Mouse (Mus musculus): ENCODE measurements around the gene Rtp4. TPM values are rescaled to one million over a fixed set of nuclear protein-coding genes. Genes with fewer than 3 reads are reported as not detected.

The Rtp4 gene
- polyA plus RNA-seq, 1 experiment from 2014 or later: 4.8 TPM

GRCm38 (mm10) chr16:23606651-23607050 is 86.6 kb downstream of the Rtp4 start:
- no peak overlapping the region for H3K9ac ChIP-seq
- ATAC-seq (ENCODE audit: low FRiP score, low read depth): no peak
- H3K36me3 ChIP-seq: no peaks in the 10 kb centered on the region
- no peaks in the 10 kb centered on the region for H3K9me3 ChIP-seq
- H3K4me1 ChIP-seq (replicated peaks): peaks cover 7% of the 10 kb centered on the region
- H3K4me2 ChIP-seq: no peak overlapping the region
- WGBS: 93% methylated on average over 7 of the region's 7 CpGs
- no peak overlapping the region for H3K27ac ChIP-seq (replicated peaks)
- no peaks in the 10 kb centered on the region for H3K27me3 ChIP-seq
- H3K4me3 ChIP-seq: no peak overlapping the region

- H3K36me3 ChIP-seq: no peaks in the 10 kb centered on the region
- ATAC-seq (ENCODE audit: low FRiP score, low read depth): no peak
- H3K27ac ChIP-seq (replicated peaks): no peak overlapping the region
- no peak overlapping the region for H3K4me3 ChIP-seq
- WGBS: 52% methylated on average over 1 of the region's 1 CpGs
- peaks cover 7% of the 10 kb centered on the region for H3K4me1 ChIP-seq (replicated peaks)
- H3K4me2 ChIP-seq: no peak overlapping the region
- H3K27me3 ChIP-seq: no peaks in the 10 kb centered on the region
- H3K9me3 ChIP-seq: no peaks in the 10 kb centered on the region
- no peak overlapping the region for H3K9ac ChIP-seq
These were observed 87.9 kb downstream of the Rtp4 start for GRCm38 (mm10) chr16:23607911-23608410.

GRCm38 (mm10) chr16:23609748-23610185 is 89.7 kb downstream of the Rtp4 start:
- Histone ChIP-seq H3K4me2 (peak overlapping the region; percentile 37), H3K4me3 (peak overlapping the region; percentile 18), H3K27me3 (no peaks in the 10 kb centered on the region), H3K9ac (0 out of 2 replicates have a peak overlapping the region, but pooled peaks have one; percentile 17), H3K9me3 (no peaks in the 10 kb centered on the region), H3K4me1 (replicated peaks) (peaks cover 7% of the 10 kb centered on the region), H3K27ac (replicated peaks) (no peak overlapping the region), H3K36me3 (no peaks in the 10 kb centered on the region)
- 39% methylated on average over 11 of the region's 11 CpGs for WGBS
- ATAC-seq (ENCODE audit: low FRiP score, low read depth): no peak

- peak; percentile 23; the same call in 1 of the 2 replicates for ATAC-seq (ENCODE audit: low FRiP score, low read depth)
These were observed 104.1 kb downstream of the Rtp4 start for GRCm38 (mm10) chr16:23624205-23624604.

GRCm38 (mm10) chr16:23631531-23631930 is 111.4 kb downstream of the Rtp4 start:
- Histone ChIP-seq H3K4me2 (no peak overlapping the region), H3K4me3 (no peak overlapping the region), H3K36me3 (no peaks in the 10 kb centered on the region), H3K4me1 (replicated peaks) (no peaks in the 10 kb centered on the region), H3K9ac (no peak overlapping the region), H3K27me3 (no peaks in the 10 kb centered on the region), H3K9me3 (no peaks in the 10 kb centered on the region), H3K27ac (replicated peaks) (no peak overlapping the region)
- no peak for ATAC-seq (ENCODE audit: low FRiP score, low read depth)
- WGBS: 71% methylated on average over 2 of the region's 2 CpGs

More at GRCm38 (mm10) chr16:23624205-23624604, 104.1 kb downstream of the Rtp4 start:
- no peaks in the 10 kb centered on the region for H3K9me3 ChIP-seq
- WGBS: 43% methylated on average over 4 of the region's 4 CpGs
- no peaks in the 10 kb centered on the region for H3K36me3 ChIP-seq
- no peak overlapping the region for H3K4me3 ChIP-seq
- H3K4me2 ChIP-seq: no peak overlapping the region
- H3K9ac ChIP-seq: no peak overlapping the region
- H3K4me1 ChIP-seq (replicated peaks): no peaks in the 10 kb centered on the region
- no peak overlapping the region for H3K27ac ChIP-seq (replicated peaks)
- no peaks in the 10 kb centered on the region for H3K27me3 ChIP-seq

GRCm38 (mm10) chr16:23632681-23633080 is 112.6 kb downstream of the Rtp4 start:
- ATAC-seq (ENCODE audit: low FRiP score, low read depth): no peak
- H3K27ac ChIP-seq (replicated peaks): no peak overlapping the region
- H3K4me3 ChIP-seq: no peak overlapping the region
- H3K4me2 ChIP-seq: no peak overlapping the region
- no peaks in the 10 kb centered on the region for H3K27me3 ChIP-seq
- H3K4me1 ChIP-seq (replicated peaks): no peaks in the 10 kb centered on the region
- H3K9ac ChIP-seq: no peak overlapping the region
- 72% methylated on average over 2 of the region's 2 CpGs for WGBS
- no peaks in the 10 kb centered on the region for H3K36me3 ChIP-seq
- H3K9me3 ChIP-seq: no peaks in the 10 kb centered on the region

GRCm38 (mm10) chr16:23653028-23653427 is 132.9 kb downstream of the Rtp4 start:
- Histone ChIP-seq H3K4me1 (replicated peaks) (no peaks in the 10 kb centered on the region), H3K27me3 (no peaks in the 10 kb centered on the region), H3K36me3 (no peaks in the 10 kb centered on the region), H3K4me2 (no peak overlapping the region), H3K9me3 (no peaks in the 10 kb centered on the region), H3K27ac (replicated peaks) (no peak overlapping the region), H3K9ac (no peak overlapping the region), H3K4me3 (no peak overlapping the region)
- WGBS: 88% methylated on average over 5 of the region's 5 CpGs
- ATAC-seq (ENCODE audit: low FRiP score, low read depth): no peak

- H3K4me2 ChIP-seq: no peak overlapping the region
- no peak for ATAC-seq (ENCODE audit: low FRiP score, low read depth)
- no peaks in the 10 kb centered on the region for H3K27me3 ChIP-seq
- H3K4me1 ChIP-seq (replicated peaks): no peaks in the 10 kb centered on the region
- H3K9me3 ChIP-seq: no peaks in the 10 kb centered on the region
- H3K9ac ChIP-seq: no peak overlapping the region
- no peak overlapping the region for H3K27ac ChIP-seq (replicated peaks)
- no peak overlapping the region for H3K4me3 ChIP-seq
- no peaks in the 10 kb centered on the region for H3K36me3 ChIP-seq
- WGBS: 74% methylated on average over 4 of the region's 4 CpGs
These were observed 133.4 kb downstream of the Rtp4 start for GRCm38 (mm10) chr16:23653479-23653878.

- H3K9ac ChIP-seq: no peak overlapping the region
- no peaks in the 10 kb centered on the region for H3K9me3 ChIP-seq
- H3K4me2 ChIP-seq: no peak overlapping the region
- H3K36me3 ChIP-seq: no peaks in the 10 kb centered on the region
- no peaks in the 10 kb centered on the region for H3K27me3 ChIP-seq
- no peak overlapping the region for H3K4me3 ChIP-seq
- WGBS: 42% methylated on average over 13 of the region's 13 CpGs
- H3K27ac ChIP-seq (replicated peaks): peak overlapping the region; percentile 15; the same call in 1 of the 2 replicates
- peak; percentile 55 for ATAC-seq (ENCODE audit: low FRiP score, low read depth)
- no peaks in the 10 kb centered on the region for H3K4me1 ChIP-seq (replicated peaks)
These were observed 139.8 kb downstream of the Rtp4 start for GRCm38 (mm10) chr16:23659597-23660531.

Other genes starting within 250 kb of the Rtp4 start
- gene Rtp1, start 91.2 kb upstream of the Rtp4 start, polyA plus RNA-seq (2015; fragmentation: Nextera tagmentation; extraction: Ambion mirVana): 0.06 and 0.17 TPM in 2 replicates
- gene Masp1, start 524 bp downstream of the Rtp4 start, polyA plus RNA-seq (2015; fragmentation: Nextera tagmentation; extraction: Ambion mirVana): 25.3 and 28.4 TPM in 2 replicates